Mouse (Mus musculus): Measurements from ENCODE around the gene Calm4. TPM values are rescaled to one million over a fixed set of nuclear protein-coding genes. Genes with fewer than 3 reads are reported as not detected.

Gene Calm4
- polyA plus RNA-seq, 1 experiment from 2014 or later: not detected

GRCm38 (mm10) chr13:3805132-3805531 lies 32.4 kb upstream of the Calm4 start:
- ATAC-seq (no peak), DNase-seq (no peak)
- TF ChIP-seq CTCF (IDR thresholded peaks at IDR 0.05; ENCODE audit: low read depth) (no peak), EP300 (IDR thresholded peaks at IDR 0.05; ENCODE audit: low read depth) (no peak)
- Histone ChIP-seq H3K36me3 (replicated peaks; ENCODE audit: insufficient read depth, low read length) (no peaks in the 10 kb centered on the region), H3K27me3 (ENCODE audit: insufficient read depth, low read length) (no peaks in the 10 kb centered on the region), H3K9me3 (ENCODE audit: low read length) (no peaks in the 10 kb centered on the region), H3K4me1 (ENCODE audit: insufficient read depth) (0 out of 2 replicates have a peak, but pooled peaks cover 6% of the 10 kb centered on the region), H3K4me3 (ENCODE audit: low read depth, low read length) (no peak overlapping the region), H3K27ac (ENCODE audit: low read depth) (no peak overlapping the region), H3K9ac (replicated peaks) (no peak overlapping the region), H3K4me2 (ENCODE audit: low read depth, low read length) (no peak overlapping the region)
- 79% methylated on average over 2 of the region's 2 CpGs for WGBS (ENCODE audit: insufficient replicate concordance)

GRCm38 (mm10) chr13:3805638-3806037 lies 31.9 kb upstream of the Calm4 start:
- DNase-seq: no peak
- Histone ChIP-seq H3K9ac (replicated peaks) (no peak overlapping the region), H3K4me2 (ENCODE audit: low read depth, low read length) (no peak overlapping the region), H3K4me3 (ENCODE audit: low read depth, low read length) (no peak overlapping the region), H3K9me3 (ENCODE audit: low read length) (no peaks in the 10 kb centered on the region), H3K4me1 (ENCODE audit: insufficient read depth) (0 out of 2 replicates have a peak, but pooled peaks cover 6% of the 10 kb centered on the region), H3K36me3 (replicated peaks; ENCODE audit: insufficient read depth, low read length) (no peaks in the 10 kb centered on the region), H3K27me3 (ENCODE audit: insufficient read depth, low read length) (no peaks in the 10 kb centered on the region), H3K27ac (ENCODE audit: low read depth) (no peak overlapping the region)
- TF ChIP-seq EP300 (IDR thresholded peaks at IDR 0.05; ENCODE audit: low read depth): no peak
- TF ChIP-seq CTCF (IDR thresholded peaks at IDR 0.05; ENCODE audit: low read depth): no peak
- no peak for ATAC-seq
- 32% methylated on average over 5 of the region's 5 CpGs for WGBS (ENCODE audit: insufficient replicate concordance)

GRCm38 (mm10) chr13:3807131-3807827 lies 30.3 kb upstream of the Calm4 start:
- ATAC-seq (no peak), DNase-seq (no peak)
- Histone ChIP-seq H3K4me1 (ENCODE audit: insufficient read depth) (0 out of 2 replicates have a peak, but pooled peaks cover 6% of the 10 kb centered on the region), H3K4me3 (ENCODE audit: low read depth, low read length) (no peak overlapping the region), H3K36me3 (replicated peaks; ENCODE audit: insufficient read depth, low read length) (no peaks in the 10 kb centered on the region), H3K27ac (ENCODE audit: low read depth) (no peak overlapping the region), H3K9ac (replicated peaks) (no peak overlapping the region), H3K4me2 (ENCODE audit: low read depth, low read length) (no peak overlapping the region), H3K27me3 (ENCODE audit: insufficient read depth, low read length) (no peaks in the 10 kb centered on the region), H3K9me3 (ENCODE audit: low read length) (no peaks in the 10 kb centered on the region)
- WGBS (ENCODE audit: insufficient replicate concordance): 71% methylated on average over 7 of the region's 7 CpGs
- TF ChIP-seq EP300 (IDR thresholded peaks at IDR 0.05; ENCODE audit: low read depth) (no peak), CTCF (IDR thresholded peaks at IDR 0.05; ENCODE audit: low read depth) (no peak)

GRCm38 (mm10) chr13:3818012-3818739 lies 19.4 kb upstream of the Calm4 start:
- DNase-seq (no peak), ATAC-seq (0 out of 2 replicates have a peak, but pooled peaks have one; percentile 35)
- Histone ChIP-seq H3K4me2 (ENCODE audit: low read depth, low read length) (no peak overlapping the region), H3K4me1 (ENCODE audit: insufficient read depth) (no peaks in the 10 kb centered on the region), H3K9me3 (ENCODE audit: low read length) (no peaks in the 10 kb centered on the region), H3K9ac (replicated peaks) (no peak overlapping the region), H3K27ac (ENCODE audit: low read depth) (no peak overlapping the region), H3K36me3 (replicated peaks; ENCODE audit: insufficient read depth, low read length) (no peaks in the 10 kb centered on the region), H3K4me3 (ENCODE audit: low read depth, low read length) (no peak overlapping the region), H3K27me3 (ENCODE audit: insufficient read depth, low read length) (no peaks in the 10 kb centered on the region)
- 53% methylated on average over 5 of the region's 5 CpGs for WGBS (ENCODE audit: insufficient replicate concordance)
- TF ChIP-seq EP300 (IDR thresholded peaks at IDR 0.05; ENCODE audit: low read depth) (no peak), CTCF (IDR thresholded peaks at IDR 0.05; ENCODE audit: low read depth) (no peak)

GRCm38 (mm10) chr13:3818740-3819076 lies 18.8 kb upstream of the Calm4 start:
- 77% methylated on average over 2 of the region's 2 CpGs for WGBS (ENCODE audit: insufficient replicate concordance)
- H3K36me3 ChIP-seq (replicated peaks; ENCODE audit: insufficient read depth, low read length): no peaks in the 10 kb centered on the region
- no peak overlapping the region for H3K9ac ChIP-seq (replicated peaks)
- H3K9me3 ChIP-seq (ENCODE audit: low read length): no peaks in the 10 kb centered on the region
- H3K4me1 ChIP-seq (ENCODE audit: insufficient read depth): no peaks in the 10 kb centered on the region
- no peak for TF ChIP-seq EP300 (IDR thresholded peaks at IDR 0.05; ENCODE audit: low read depth)
- no peak for TF ChIP-seq CTCF (IDR thresholded peaks at IDR 0.05; ENCODE audit: low read depth)
- H3K4me2 ChIP-seq (ENCODE audit: low read depth, low read length): no peak overlapping the region
- no peak overlapping the region for H3K4me3 ChIP-seq (ENCODE audit: low read depth, low read length)
- ATAC-seq (no peak), DNase-seq (no peak)
- H3K27ac ChIP-seq (ENCODE audit: low read depth): no peak overlapping the region
- H3K27me3 ChIP-seq (ENCODE audit: insufficient read depth, low read length): no peaks in the 10 kb centered on the region

GRCm38 (mm10) chr13:3822105-3822504 lies 15.5 kb upstream of the Calm4 start:
- Histone ChIP-seq H3K9ac (replicated peaks) (no peak overlapping the region), H3K4me2 (ENCODE audit: low read depth, low read length) (no peak overlapping the region), H3K27me3 (ENCODE audit: insufficient read depth, low read length) (no peaks in the 10 kb centered on the region), H3K36me3 (replicated peaks; ENCODE audit: insufficient read depth, low read length) (no peaks in the 10 kb centered on the region), H3K27ac (ENCODE audit: low read depth) (no peak overlapping the region), H3K9me3 (ENCODE audit: low read length) (no peaks in the 10 kb centered on the region), H3K4me1 (ENCODE audit: insufficient read depth) (0 out of 2 replicates have a peak, but pooled peaks cover 3% of the 10 kb centered on the region), H3K4me3 (ENCODE audit: low read depth, low read length) (no peak overlapping the region)
- no peak for ATAC-seq
- TF ChIP-seq EP300 (IDR thresholded peaks at IDR 0.05; ENCODE audit: low read depth) (no peak), CTCF (IDR thresholded peaks at IDR 0.05; ENCODE audit: low read depth) (no peak)
- no peak for DNase-seq
- 56% methylated on average over 4 of the region's 4 CpGs for WGBS (ENCODE audit: insufficient replicate concordance)
